Mouse (Mus musculus): ENCODE measurements around the gene Cnot2.
A peak's percentile ranks its signal among the peaks of the same experiment; 100 is the strongest.
"Not testable (repeated sequence)": the region's sequence is repeated elsewhere in the genome, so short reads cannot be mapped to it uniquely, and the experiment has no call there.

Cnot2 gene

GRCm38 (mm10) chr10:116581369-116581718 is at the start of gene Cnot2:
TSS of gene Cnot2 (minus strand) at chr10:116581511.
- DNase-seq: peak; percentile 99

- DNase-seq: no peak
Observed at GRCm38 (mm10) chr10:116628926-116629325, 47.6 kb upstream of the Cnot2 start.

- no peak for DNase-seq
Observed at GRCm38 (mm10) chr10:116626009-116626408, 44.7 kb upstream of the Cnot2 start.

GRCm38 (mm10) chr10:116613250-116613649 is 31.9 kb upstream of the Cnot2 start:
- not testable (repeated sequence) for DNase-seq

- no peak for DNase-seq
Observed at GRCm38 (mm10) chr10:116604905-116605162, 23.5 kb upstream of the Cnot2 start.

- DNase-seq: no peak
Observed at GRCm38 (mm10) chr10:116604081-116604904, 23.0 kb upstream of the Cnot2 start.

GRCm38 (mm10) chr10:116599056-116599850 is 17.9 kb upstream of the Cnot2 start:
- DNase-seq: no peak

- peak; percentile 13 for DNase-seq
Observed at GRCm38 (mm10) chr10:116582738-116583137, 1.4 kb upstream of the Cnot2 start.

- peak; percentile 49 for DNase-seq
Observed at GRCm38 (mm10) chr10:116581719-116582481, 589 bp upstream of the Cnot2 start.

GRCm38 (mm10) chr10:116580591-116581358 is 536 bp downstream of the Cnot2 start:
- peak; percentile 35 for DNase-seq

GRCm38 (mm10) chr10:116579478-116579877 is 1.8 kb downstream of the Cnot2 start:
- no peak for DNase-seq

- DNase-seq: no peak
Observed at GRCm38 (mm10) chr10:116578375-116578774, 2.9 kb downstream of the Cnot2 start.

GRCm38 (mm10) chr10:116577181-116577580 is 4.1 kb downstream of the Cnot2 start:
- DNase-seq: no peak

- not testable (repeated sequence) for DNase-seq
Observed at GRCm38 (mm10) chr10:116576071-116576470, 5.2 kb downstream of the Cnot2 start.

GRCm38 (mm10) chr10:116570526-116570925 is 10.8 kb downstream of the Cnot2 start:
- no peak for DNase-seq

- DNase-seq: no peak
Observed at GRCm38 (mm10) chr10:116568539-116568938, 12.8 kb downstream of the Cnot2 start.

GRCm38 (mm10) chr10:116567491-116568405 is 13.6 kb downstream of the Cnot2 start:
- no peak for DNase-seq

- DNase-seq: not testable (repeated sequence)
Observed at GRCm38 (mm10) chr10:116566492-116566891, 14.8 kb downstream of the Cnot2 start.

- DNase-seq: no peak
Observed at GRCm38 (mm10) chr10:116564828-116565602, 16.3 kb downstream of the Cnot2 start.

- DNase-seq: no peak
Observed at GRCm38 (mm10) chr10:116562731-116563480, 18.4 kb downstream of the Cnot2 start.
